12 mouse cellular contexts compared by ENCODE assay signal in genomic region chr5:125053661-125054060, GRCm38 (mm10). TPM values are rescaled to one million over a fixed set of nuclear protein-coding genes. Genes with fewer than 3 reads are reported as not detected.
DNase-seq lines count a peak whose midpoint lies in the region; ATAC-seq and TF ChIP-seq lines count a peak whose summit lies in the region.
"Had no signal": no experiment of that assay in that cellular context is flagged by ENCODE, and none has a peak within 500 bp of the region (broad histone marks: within the 10 kb centered on the region; RNA-seq: fewer than 3 reads in every experiment).

No protein-coding gene starts in this region.

- H3K4me1 ChIP-seq in forebrain, embryonic 15.5 days: peaks cover 40% of the 10 kb centered on the region
- peaks cover 33% of the 10 kb centered on the region for H3K4me1 ChIP-seq in forebrain, embryonic 12.5 days
- H3K4me1 ChIP-seq in cortical plate, adult 2 months (ENCODE audit: control insufficient read depth, insufficient read depth, low read length): peaks cover 10% of the 10 kb centered on the region
- H3K4me1 ChIP-seq in liver, embryonic 14.5 days (replicated peaks; ENCODE audit: control insufficient read depth in 2 of 2, insufficient read depth in 2 of 2, low read length in 1 of 2): peaks cover 35 to 50% of the 10 kb centered on the region in 2 experiments

- H3K4me2 ChIP-seq in forebrain, embryonic 15.5 days (replicated peaks): no peak overlapping the region
- H3K4me2 ChIP-seq in forebrain, embryonic 12.5 days: no peak overlapping the region
- peak overlapping the region; percentile 55 for H3K4me2 ChIP-seq in liver, embryonic 14.5 days (ENCODE audit: low read depth)
- H3K4me2 ChIP-seq: midbrain, embryonic 13.5 days had no signal

- TF ChIP-seq EP300 in liver, embryonic 14.5 days (IDR thresholded peaks at IDR 0.05; ENCODE audit: low read depth): no peak

- no peak overlapping the region for H3K9ac ChIP-seq in forebrain, embryonic 15.5 days (replicated peaks)
- H3K9ac ChIP-seq in forebrain, embryonic 12.5 days: no peak overlapping the region
- peak overlapping the region; percentile 39 for H3K9ac ChIP-seq in liver, embryonic 14.5 days (replicated peaks)

- DNase-seq in layer of hippocampus, adult 2 months (ENCODE audit: low spot score in 2 of 2): no peak
- no peak for DNase-seq in layer of hippocampus, adult 18-20 months (ENCODE audit: low spot score in 2 of 2)
- peak in 2 of 3 experiments; percentile 41 to 45 for DNase-seq in liver, embryonic 14.5 days (ENCODE audit: low read depth in 3 of 3, low spot score in 3 of 3)
- DNase-seq in cerebellum, adult 18-20 months: no peak
- no peak for DNase-seq in ovary, postnatal 10 days (ENCODE audit: low spot score)
- DNase-seq: thymus, adult 18-20 months had no signal

- no peak for TF ChIP-seq CTCF in layer of hippocampus, adult 2 months (conservative IDR thresholded peaks at IDR 0.05)
- TF ChIP-seq CTCF in cortical plate, adult 2 months (IDR thresholded peaks at IDR 0.05; ENCODE audit: extremely low read depth, insufficient read depth, low read length): no peak
- TF ChIP-seq CTCF in liver, embryonic 14.5 days (IDR thresholded peaks at IDR 0.05; ENCODE audit: low read depth): no peak

- no peaks in the 10 kb centered on the region for H3K9me3 ChIP-seq in forebrain, embryonic 15.5 days
- no peaks in the 10 kb centered on the region for H3K9me3 ChIP-seq in forebrain, embryonic 12.5 days
- H3K9me3 ChIP-seq in liver, embryonic 14.5 days (ENCODE audit: control insufficient read depth, low read length): no peaks in the 10 kb centered on the region
- H3K9me3 ChIP-seq: midbrain, embryonic 13.5 days had no signal

- peak overlapping the region; percentile 66 for H3K27ac ChIP-seq in forebrain, embryonic 15.5 days (replicated peaks)
- H3K27ac ChIP-seq in forebrain, embryonic 12.5 days: no peak overlapping the region
- peak overlapping the region; percentile 98 for H3K27ac ChIP-seq in layer of hippocampus, adult 2 months
- 0 out of 2 replicates have a peak overlapping the region, but pooled peaks have one; percentile 35 for H3K27ac ChIP-seq in cortical plate, adult 2 months (ENCODE audit: insufficient read depth, low read length)
- H3K27ac ChIP-seq in liver, embryonic 14.5 days: peak overlapping the region; percentile 58
- H3K27ac ChIP-seq: midbrain, embryonic 13.5 days had no signal

- no peak overlapping the region for H3K4me3 ChIP-seq in forebrain, embryonic 15.5 days
- no peak overlapping the region for H3K4me3 ChIP-seq in forebrain, embryonic 12.5 days (replicated peaks)
- no peak overlapping the region; the same call in 1 of the 2 replicates for H3K4me3 ChIP-seq in layer of hippocampus, adult 2 months
- no peak overlapping the region for H3K4me3 ChIP-seq in cortical plate, adult 2 months (ENCODE audit: insufficient read depth, low read length)
- no peak overlapping the region for H3K4me3 ChIP-seq in liver, embryonic 14.5 days (ENCODE audit: insufficient read depth in 1 of 2, low read depth in 2 of 2, low read length in 2 of 2)
- H3K4me3 ChIP-seq: midbrain, embryonic 13.5 days had no signal

- H3K36me3 ChIP-seq in forebrain, embryonic 15.5 days: peaks cover 16% of the 10 kb centered on the region
- H3K36me3 ChIP-seq in forebrain, embryonic 12.5 days (replicated peaks): peaks cover 55% of the 10 kb centered on the region
- H3K36me3 ChIP-seq in liver, embryonic 14.5 days (replicated peaks; ENCODE audit: control insufficient read depth, insufficient read depth, low read depth): no peaks in the 10 kb centered on the region

- no peak for ATAC-seq in forebrain, embryonic 15.5 days (replicated peaks)
- no peak for ATAC-seq in forebrain, embryonic 12.5 days (ENCODE audit: low FRiP score)
- ATAC-seq in liver, embryonic 14.5 days (ENCODE audit: insufficient read depth): peak; percentile 72
- ATAC-seq: intestine, postnatal 0 days; midbrain, embryonic 13.5 days had no signal

- no peak for TF ChIP-seq POLR2A in cortical plate, adult 2 months (IDR thresholded peaks at IDR 0.05; ENCODE audit: extremely low read depth, insufficient read depth, low read length)

- WGBS in forebrain, embryonic 15.5 days: 75% methylated on average over 7 of the region's 7 CpGs
- 72% methylated on average over 7 of the region's 7 CpGs for WGBS in forebrain, embryonic 12.5 days
- WGBS in liver, embryonic 14.5 days (ENCODE audit: insufficient replicate concordance): 28% methylated on average over 7 of the region's 7 CpGs

- no peaks in the 10 kb centered on the region for H3K27me3 ChIP-seq in forebrain, embryonic 15.5 days
- peaks cover 14% of the 10 kb centered on the region for H3K27me3 ChIP-seq in forebrain, embryonic 12.5 days
- peaks cover 12% of the 10 kb centered on the region; the same call in 1 of the 2 replicates for H3K27me3 ChIP-seq in liver, embryonic 14.5 days (ENCODE audit: control insufficient read depth, insufficient read depth, low read length)
- H3K27me3 ChIP-seq: midbrain, embryonic 13.5 days had no signal

RNA-seq across cellular contexts. Expression of gene Rflna, which starts 50.6 kb away (rescaled TPM):
- 2.5 and 2.8 TPM in 2 replicates for polyA plus RNA-seq in forebrain, embryonic 15.5 days (2015; fragmentation: Nextera tagmentation; extraction: Ambion mirVana)
- polyA plus RNA-seq in forebrain, embryonic 12.5 days (2016; fragmentation: Nextera tagmentation; extraction: Ambion mirVana): 5.8 and 6.7 TPM in 2 replicates
- under 1 TPM; 0.44 to 0.83 TPM for total RNA-seq in layer of hippocampus, adult 2 months (2021)
- under 1 TPM; 0.37 to 0.38 TPM for total RNA-seq in layer of hippocampus, adult 18-20 months (2021)
- 0.70 and 0.71 TPM in 2 replicates for polyA plus RNA-seq in cortical plate, adult 2 months (2012; rRNA removed)
- 0.38 TPM in 2 replicates for polyA plus RNA-seq in liver, embryonic 14.5 days (2012; rRNA removed)
- polyA plus RNA-seq in liver, embryonic 14.5 days (2014; fragmentation: Nextera tagmentation; extraction: Ambion mirVana): 0.15 and 0.32 TPM in 2 replicates
- total RNA-seq: neutrophil, adult 5-6 weeks had no signal

Comparison
In these comparisons a context has a peak if more than half of its experiments do, and no peak if none do; other contexts are left out.
1. DNase-seq: peak in liver, embryonic 14.5 days (2 of 3); none in layer of hippocampus, adult 2 months (0 of 2), layer of hippocampus, adult 18-20 months (0 of 2), cerebellum, adult 18-20 months (0 of 2) and ovary, postnatal 10 days (single experiment).